Mouse (Mus musculus): Measurements from ENCODE around the gene Katnb1. TPM values are rescaled to one million over a fixed set of nuclear protein-coding genes. Genes with fewer than 3 reads are reported as not detected.

The Katnb1 gene
- polyA plus RNA-seq, 1 experiment: 180 TPM

- no peak overlapping the region for H3K4me3 ChIP-seq (ENCODE audit: control insufficient read depth, low read depth, low read length)
- peaks cover 2% of the 10 kb centered on the region; the same call in 1 of the 2 replicates for H3K4me1 ChIP-seq (ENCODE audit: control insufficient read depth, insufficient read depth, low read length)
- no peaks in the 10 kb centered on the region for H3K27me3 ChIP-seq (ENCODE audit: control insufficient read depth, insufficient read depth, low read length)
- no peaks in the 10 kb centered on the region for H3K36me3 ChIP-seq (ENCODE audit: control insufficient read depth, insufficient read depth, low read length)
- TF ChIP-seq CTCF (IDR thresholded peaks at IDR 0.05; ENCODE audit: control insufficient read depth, insufficient read depth, insufficient replicate concordance, low read depth, low read length) (0 out of 2 replicates have a peak, but pooled peaks have one; percentile 18), POLR2A (IDR thresholded peaks at IDR 0.05; ENCODE audit: control insufficient read depth, low read depth, low read length) (no peak)
- no peak overlapping the region for H3K27ac ChIP-seq (ENCODE audit: control insufficient read depth, insufficient read depth, low read depth, low read length)
These were observed 13.4 kb upstream of the Katnb1 start for GRCm38 (mm10) chr8:95067582-95067981.

- Histone ChIP-seq H3K4me1 (ENCODE audit: control insufficient read depth, insufficient read depth, low read length) (peaks cover 3% of the 10 kb centered on the region), H3K27ac (ENCODE audit: control insufficient read depth, insufficient read depth, low read depth, low read length) (no peak overlapping the region), H3K27me3 (ENCODE audit: control insufficient read depth, insufficient read depth, low read length) (no peaks in the 10 kb centered on the region), H3K36me3 (ENCODE audit: control insufficient read depth, insufficient read depth, low read length) (no peaks in the 10 kb centered on the region), H3K4me3 (ENCODE audit: control insufficient read depth, low read depth, low read length) (no peak overlapping the region)
- TF ChIP-seq POLR2A (IDR thresholded peaks at IDR 0.05; ENCODE audit: control insufficient read depth, low read depth, low read length) (no peak), CTCF (IDR thresholded peaks at IDR 0.05; ENCODE audit: control insufficient read depth, insufficient read depth, insufficient replicate concordance, low read depth, low read length) (no peak)
These were observed 5.5 kb upstream of the Katnb1 start for GRCm38 (mm10) chr8:95075504-95075903.

- H3K4me3 ChIP-seq (ENCODE audit: control insufficient read depth, low read depth, low read length): no peak overlapping the region
- TF ChIP-seq CTCF (IDR thresholded peaks at IDR 0.05; ENCODE audit: control insufficient read depth, insufficient read depth, insufficient replicate concordance, low read depth, low read length) (no peak), POLR2A (IDR thresholded peaks at IDR 0.05; ENCODE audit: control insufficient read depth, low read depth, low read length) (no peak)
- peaks cover 3% of the 10 kb centered on the region for H3K4me1 ChIP-seq (ENCODE audit: control insufficient read depth, insufficient read depth, low read length)
These were observed 4.8 kb upstream of the Katnb1 start for GRCm38 (mm10) chr8:95076151-95076550.

GRCm38 (mm10) chr8:95078055-95078454 is 2.9 kb upstream of the Katnb1 start:
- no peaks in the 10 kb centered on the region for H3K27me3 ChIP-seq (ENCODE audit: control insufficient read depth, insufficient read depth, low read length)
- H3K4me1 ChIP-seq (ENCODE audit: control insufficient read depth, insufficient read depth, low read length): peaks cover 14% of the 10 kb centered on the region
- H3K36me3 ChIP-seq (ENCODE audit: control insufficient read depth, insufficient read depth, low read length): no peaks in the 10 kb centered on the region
- H3K27ac ChIP-seq (ENCODE audit: control insufficient read depth, insufficient read depth, low read depth, low read length): no peak overlapping the region
- TF ChIP-seq POLR2A (IDR thresholded peaks at IDR 0.05; ENCODE audit: control insufficient read depth, low read depth, low read length): no peak
- no peak for TF ChIP-seq CTCF (IDR thresholded peaks at IDR 0.05; ENCODE audit: control insufficient read depth, insufficient read depth, insufficient replicate concordance, low read depth, low read length)
- no peak overlapping the region for H3K4me3 ChIP-seq (ENCODE audit: control insufficient read depth, low read depth, low read length)

More at GRCm38 (mm10) chr8:95076151-95076550, 4.8 kb upstream of the Katnb1 start:
- Histone ChIP-seq H3K36me3 (ENCODE audit: control insufficient read depth, insufficient read depth, low read length) (no peaks in the 10 kb centered on the region), H3K27ac (ENCODE audit: control insufficient read depth, insufficient read depth, low read depth, low read length) (no peak overlapping the region), H3K27me3 (ENCODE audit: control insufficient read depth, insufficient read depth, low read length) (no peaks in the 10 kb centered on the region)

DNA sequence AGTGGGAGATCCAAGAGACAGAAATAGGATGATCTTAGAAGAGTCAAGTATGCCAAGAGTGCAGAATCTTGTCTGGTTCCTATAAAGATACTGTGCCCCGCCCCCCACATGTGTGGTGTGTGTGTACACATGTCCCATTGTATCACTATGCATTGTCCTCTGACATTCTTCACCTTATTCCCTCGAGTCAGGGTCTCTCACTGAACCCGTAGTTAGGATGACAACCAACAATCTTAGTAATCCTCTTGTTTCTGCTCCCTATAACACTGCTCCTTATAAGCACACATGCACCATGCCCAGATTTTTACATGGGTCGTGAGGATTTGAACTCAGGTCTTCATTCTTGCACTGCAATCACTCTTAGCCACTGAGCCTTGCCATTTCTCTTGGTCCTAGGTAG is 1.7 kb upstream of the Katnb1 start:
- peaks cover 14% of the 10 kb centered on the region for H3K4me1 ChIP-seq (ENCODE audit: control insufficient read depth, insufficient read depth, low read length)
- H3K36me3 ChIP-seq (ENCODE audit: control insufficient read depth, insufficient read depth, low read length): peaks cover under 1% of the 10 kb centered on the region; the same call in 1 of the 2 replicates
- H3K27me3 ChIP-seq (ENCODE audit: control insufficient read depth, insufficient read depth, low read length): no peaks in the 10 kb centered on the region
- no peak overlapping the region; the same call in 1 of the 2 replicates for H3K4me3 ChIP-seq (ENCODE audit: control insufficient read depth, low read depth, low read length)
- TF ChIP-seq POLR2A (IDR thresholded peaks at IDR 0.05; ENCODE audit: control insufficient read depth, low read depth, low read length) (no peak), CTCF (IDR thresholded peaks at IDR 0.05; ENCODE audit: control insufficient read depth, insufficient read depth, insufficient replicate concordance, low read depth, low read length) (no peak)
- no peak overlapping the region for H3K27ac ChIP-seq (ENCODE audit: control insufficient read depth, insufficient read depth, low read depth, low read length)

DNA sequence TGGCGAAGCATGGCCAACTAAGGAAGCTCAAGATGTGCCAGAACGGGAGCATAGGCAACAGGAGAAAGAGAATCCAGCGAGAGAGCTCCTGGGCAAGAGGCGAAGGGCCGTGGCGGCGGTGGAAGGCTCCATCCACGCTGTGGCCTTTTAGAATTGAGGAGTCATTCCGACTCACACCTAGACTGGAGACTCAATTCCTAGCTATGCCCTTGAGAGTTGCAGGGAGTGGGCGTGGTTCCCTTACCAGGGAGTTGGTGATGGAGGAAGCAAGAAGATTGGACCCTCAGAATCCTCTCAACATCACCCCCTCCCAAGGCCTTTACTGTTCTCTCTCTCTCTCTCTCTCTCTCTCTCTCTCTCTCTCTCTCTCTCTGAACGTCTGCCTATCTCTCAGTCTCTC is 664 bp downstream of the Katnb1 start:
- peak overlapping the region; percentile 29 for H3K27ac ChIP-seq (ENCODE audit: control insufficient read depth, insufficient read depth, low read depth, low read length)
- H3K36me3 ChIP-seq (ENCODE audit: control insufficient read depth, insufficient read depth, low read length): peaks cover 5% of the 10 kb centered on the region
- no peaks in the 10 kb centered on the region for H3K27me3 ChIP-seq (ENCODE audit: control insufficient read depth, insufficient read depth, low read length)
- peaks cover 14% of the 10 kb centered on the region for H3K4me1 ChIP-seq (ENCODE audit: control insufficient read depth, insufficient read depth, low read length)
- peak overlapping the region; percentile 83 for H3K4me3 ChIP-seq (ENCODE audit: control insufficient read depth, low read depth, low read length)
- TF ChIP-seq CTCF (IDR thresholded peaks at IDR 0.05; ENCODE audit: control insufficient read depth, insufficient read depth, insufficient replicate concordance, low read depth, low read length) (no peak), POLR2A (IDR thresholded peaks at IDR 0.05; ENCODE audit: control insufficient read depth, low read depth, low read length) (no peak)

GRCm38 (mm10) chr8:95084261-95084660 is 3.3 kb downstream of the Katnb1 start:
- Histone ChIP-seq H3K27ac (ENCODE audit: control insufficient read depth, insufficient read depth, low read depth, low read length) (no peak overlapping the region), H3K27me3 (ENCODE audit: control insufficient read depth, insufficient read depth, low read length) (no peaks in the 10 kb centered on the region), H3K4me3 (ENCODE audit: control insufficient read depth, low read depth, low read length) (no peak overlapping the region), H3K36me3 (ENCODE audit: control insufficient read depth, insufficient read depth, low read length) (peaks cover 8% of the 10 kb centered on the region), H3K4me1 (ENCODE audit: control insufficient read depth, insufficient read depth, low read length) (peaks cover 14% of the 10 kb centered on the region)
- no peak for TF ChIP-seq POLR2A (IDR thresholded peaks at IDR 0.05; ENCODE audit: control insufficient read depth, low read depth, low read length)
- no peak for TF ChIP-seq CTCF (IDR thresholded peaks at IDR 0.05; ENCODE audit: control insufficient read depth, insufficient read depth, insufficient replicate concordance, low read depth, low read length)

Data from testis, adult 2 months (tissue).